Mouse (Mus musculus): ENCODE data around the gene Bbs10. TPM values are rescaled to one million over a fixed set of nuclear protein-coding genes. Genes with fewer than 3 reads are reported as not detected.
A peak's percentile ranks its signal among the peaks of the same experiment; 100 is the strongest.

Bbs10 gene
- 4.5 and 5.1 TPM in 2 replicates for polyA plus RNA-seq (2015; fragmentation: Nextera tagmentation; extraction: Ambion mirVana)

DNA sequence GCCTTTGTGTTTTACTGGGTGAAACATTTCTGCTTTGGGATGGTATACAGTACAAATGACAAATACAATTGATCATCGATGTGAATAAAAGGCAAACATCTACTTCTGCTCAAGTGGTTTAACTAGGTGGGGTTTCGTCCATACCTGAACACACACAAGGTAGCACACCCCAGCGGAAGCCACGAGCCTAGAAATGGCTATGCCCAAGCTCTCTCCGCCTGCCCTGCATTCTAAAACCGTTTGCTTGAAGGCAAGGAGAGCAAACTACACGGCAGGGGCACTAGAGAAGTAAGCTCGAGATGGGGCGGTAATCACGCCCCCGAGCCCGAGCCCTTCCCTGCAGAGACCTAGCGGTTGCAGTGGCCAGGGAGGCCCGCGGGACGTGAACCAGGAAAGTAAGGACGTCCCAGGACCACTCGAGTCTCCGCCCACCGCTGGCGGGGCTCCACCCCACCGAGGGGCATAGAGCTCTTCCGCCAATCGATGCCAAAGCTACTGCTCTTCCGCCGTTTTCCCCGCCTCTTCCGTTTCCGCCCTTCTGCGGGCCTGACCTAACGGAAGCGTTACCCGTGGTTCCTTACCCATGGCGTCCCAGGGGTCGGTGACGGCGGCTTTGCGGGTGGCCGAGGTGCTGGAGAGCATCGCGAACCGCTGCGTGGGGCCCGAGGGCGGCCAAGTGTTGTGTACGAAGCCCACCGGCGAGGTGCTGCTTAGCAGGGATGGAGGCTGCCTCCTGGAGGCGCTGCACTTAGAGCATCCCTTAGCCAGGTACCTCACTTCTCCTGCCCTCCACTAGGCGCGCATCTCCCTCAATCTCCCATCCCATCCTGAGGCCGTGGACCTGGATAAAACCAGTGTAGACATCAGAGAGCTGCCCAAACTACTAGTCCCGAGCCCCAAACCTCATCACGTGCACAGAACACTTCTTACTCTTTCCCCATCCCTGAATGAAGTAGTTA, at the start of gene Bbs10:
TSS of gene Bbs10 (plus strand) at position 540 of the 959 bp plus-strand sequence.
- 2% methylated on average over 54 of the region's 54 CpGs for WGBS
- Histone ChIP-seq H3K4me2 (peak within 1 kb of the TSS; percentile 64), H3K27ac (replicated peaks) (peak within 1 kb of the TSS; percentile 91), H3K27me3 (no peaks in the 10 kb centered on the region), H3K9ac (peak within 1 kb of the TSS; percentile 66), H3K4me1 (replicated peaks) (peaks cover 15% of the 10 kb centered on the region), H3K9me3 (no peaks in the 10 kb centered on the region), H3K4me3 (peak within 1 kb of the TSS; percentile 60), H3K36me3 (peaks cover under 1% of the 10 kb centered on the region; the same call in 1 of the 2 replicates)
- peak; percentile 99 for ATAC-seq (ENCODE audit: low FRiP score, low read depth)

DNA sequence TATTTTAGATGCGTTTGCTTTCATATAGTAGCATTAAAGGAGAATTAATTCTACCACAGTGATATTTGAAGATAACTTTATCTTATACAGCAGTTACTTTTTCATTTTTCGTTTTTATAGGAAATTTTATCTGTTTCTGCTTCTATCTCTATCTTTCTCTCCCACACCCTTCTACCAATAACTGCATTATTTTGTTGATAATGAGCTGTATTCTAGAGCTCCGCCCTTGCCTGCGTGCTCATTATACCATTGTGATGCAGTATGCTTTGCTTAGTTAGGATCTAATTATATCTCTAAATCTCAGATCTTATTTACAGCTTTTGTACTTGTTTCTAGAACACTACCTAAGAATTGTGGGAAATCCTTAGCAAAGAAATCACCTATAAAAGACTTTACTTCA, 48.3 kb upstream of the Bbs10 start:
- Histone ChIP-seq H3K4me3 (peak overlapping the region; percentile 18; the same call in 1 of the 2 replicates), H3K27me3 (no peaks in the 10 kb centered on the region), H3K9ac (no peak overlapping the region), H3K9me3 (no peaks in the 10 kb centered on the region), H3K4me2 (peak overlapping the region; percentile 40; the same call in 1 of the 2 replicates), H3K4me1 (replicated peaks) (peaks cover 11% of the 10 kb centered on the region; the same call in 1 of the 2 replicates), H3K36me3 (no peaks in the 10 kb centered on the region), H3K27ac (replicated peaks) (no peak overlapping the region)
- 79% methylated on average over 4 of the region's 4 CpGs for WGBS
- ATAC-seq (ENCODE audit: low FRiP score, low read depth), result no peak

DNA sequence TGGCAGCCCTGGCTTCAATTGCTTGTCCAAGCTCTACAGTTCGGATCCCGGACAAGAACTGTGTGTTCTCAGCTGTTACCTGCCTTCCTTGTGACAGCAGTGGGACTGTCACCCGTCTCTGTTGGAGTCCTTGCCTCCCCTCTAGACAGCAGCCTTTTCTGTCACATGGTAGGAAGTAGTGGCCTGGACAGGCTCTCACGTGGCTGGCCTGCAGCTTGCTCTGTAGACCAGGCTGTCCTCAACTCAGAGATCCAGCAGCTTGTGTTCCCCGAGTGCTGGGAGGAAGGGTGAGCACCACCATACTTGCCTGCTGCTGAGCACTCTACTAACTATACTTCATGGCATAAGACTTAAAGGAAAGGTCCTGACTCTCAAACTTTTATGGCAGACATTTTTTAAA, 46.8 kb upstream of the Bbs10 start:
- 0 out of 2 replicates have a peak, but pooled peaks have one; percentile 19 for ATAC-seq (ENCODE audit: low FRiP score, low read depth)
- no peaks in the 10 kb centered on the region for H3K27me3 ChIP-seq
- peaks cover 11% of the 10 kb centered on the region; the same call in 1 of the 2 replicates for H3K4me1 ChIP-seq (replicated peaks)
- H3K27ac ChIP-seq (replicated peaks), result no peak overlapping the region
- no peak overlapping the region for H3K4me3 ChIP-seq
- H3K4me2 ChIP-seq, result no peak overlapping the region
- no peaks in the 10 kb centered on the region for H3K9me3 ChIP-seq
- WGBS, result 79% methylated on average over 5 of the region's 5 CpGs
- no peaks in the 10 kb centered on the region for H3K36me3 ChIP-seq
- H3K9ac ChIP-seq, result no peak overlapping the region

DNA sequence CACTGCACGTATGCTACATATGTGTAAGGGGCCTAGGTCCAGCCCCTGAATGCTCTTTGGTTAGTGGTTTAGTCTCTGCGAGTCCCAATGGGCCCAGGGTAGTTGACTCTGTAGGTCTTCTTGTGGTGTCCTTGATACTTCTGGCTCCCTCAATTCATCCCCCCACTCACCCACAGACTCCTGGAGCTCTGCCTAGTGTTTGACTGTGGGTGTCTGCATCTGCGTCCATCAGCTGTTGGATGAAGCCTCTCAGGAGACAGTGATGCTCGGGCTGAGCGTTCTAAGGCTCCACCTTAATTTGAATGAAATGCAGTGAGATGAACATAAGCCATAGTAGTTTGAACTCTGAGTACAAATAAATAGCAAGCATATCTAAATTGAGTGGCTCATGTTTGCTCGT, 43.3 kb upstream of the Bbs10 start:
- Histone ChIP-seq H3K27me3 (no peaks in the 10 kb centered on the region), H3K4me1 (replicated peaks) (peaks cover 3% of the 10 kb centered on the region; the same call in 1 of the 2 replicates), H3K36me3 (no peaks in the 10 kb centered on the region), H3K27ac (replicated peaks) (no peak overlapping the region), H3K4me3 (no peak overlapping the region), H3K9me3 (no peaks in the 10 kb centered on the region), H3K9ac (no peak overlapping the region), H3K4me2 (no peak overlapping the region)
- no peak for ATAC-seq (ENCODE audit: low FRiP score, low read depth)
- 89% methylated on average over 6 of the region's 6 CpGs for WGBS

DNA sequence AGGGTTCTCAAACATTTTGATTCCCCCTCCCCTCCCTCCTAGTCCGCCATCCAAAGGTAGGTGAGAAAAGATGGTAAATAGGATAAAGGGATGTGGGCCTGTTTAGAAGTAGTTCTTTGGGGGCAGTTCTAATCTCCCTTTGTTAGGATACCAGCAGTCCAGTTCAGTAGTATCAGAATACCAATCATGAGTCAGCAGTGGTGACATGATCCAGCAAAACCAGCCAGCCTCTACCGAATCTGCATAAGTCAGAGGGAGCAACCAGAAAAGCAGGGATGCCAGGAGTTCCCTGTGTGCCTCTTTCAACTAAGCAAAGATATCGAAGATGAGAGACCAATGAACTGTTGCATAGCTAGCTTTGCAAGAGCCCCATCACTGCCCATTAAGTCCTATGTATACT, 42.3 kb upstream of the Bbs10 start:
- Histone ChIP-seq H3K9me3 (no peaks in the 10 kb centered on the region), H3K9ac (no peak overlapping the region), H3K27ac (replicated peaks) (no peak overlapping the region), H3K27me3 (no peaks in the 10 kb centered on the region), H3K4me2 (no peak overlapping the region), H3K4me3 (no peak overlapping the region), H3K4me1 (replicated peaks) (peaks cover 3% of the 10 kb centered on the region; the same call in 1 of the 2 replicates), H3K36me3 (no peaks in the 10 kb centered on the region)
- 97% methylated on average over 3 of the region's 3 CpGs for WGBS
- no peak for ATAC-seq (ENCODE audit: low FRiP score, low read depth)

DNA sequence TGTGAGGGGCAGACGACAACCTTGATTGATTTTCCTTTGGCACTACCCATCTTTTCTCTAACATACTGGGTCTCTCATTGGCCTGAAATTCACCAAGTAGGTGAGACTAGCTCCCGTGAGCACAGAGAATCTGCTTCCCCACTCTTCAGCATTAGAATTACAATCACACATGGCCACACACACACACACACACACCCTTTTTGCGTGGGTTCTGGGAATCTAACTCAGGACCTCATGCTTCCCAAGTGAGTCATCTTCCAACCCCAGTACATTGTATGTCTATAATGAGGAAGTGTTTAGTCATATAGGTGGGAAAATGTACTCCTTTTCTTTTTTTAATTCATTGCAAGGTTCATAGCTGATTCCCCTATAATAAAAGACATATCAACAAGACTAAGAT, 41.1 kb upstream of the Bbs10 start:
- no peak overlapping the region for H3K4me2 ChIP-seq
- 91% methylated on average over 3 of the region's 3 CpGs for WGBS
- H3K36me3 ChIP-seq, result no peaks in the 10 kb centered on the region

DNA sequence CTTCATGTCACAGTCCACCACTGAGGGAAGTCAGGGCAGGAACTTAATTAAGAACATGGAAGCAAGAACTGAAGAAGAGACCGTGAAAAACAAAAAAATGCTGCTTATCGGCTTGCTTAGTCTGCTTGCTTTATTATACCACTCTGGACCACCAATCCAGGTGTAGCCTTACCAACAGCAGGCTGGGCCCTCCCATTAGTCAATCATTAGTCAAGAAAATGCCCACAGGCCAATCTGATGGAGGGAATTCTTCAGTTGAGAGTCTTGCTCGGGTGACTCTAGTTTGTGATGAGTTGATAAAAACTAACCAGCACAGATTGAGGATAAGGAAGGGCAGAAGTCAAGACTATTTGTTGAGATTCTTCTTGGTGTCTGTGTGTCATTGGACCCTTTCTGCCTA, 40.2 kb upstream of the Bbs10 start:
- Histone ChIP-seq H3K27ac (replicated peaks) (no peak overlapping the region), H3K4me3 (no peak overlapping the region), H3K27me3 (no peaks in the 10 kb centered on the region), H3K36me3 (no peaks in the 10 kb centered on the region), H3K9me3 (no peaks in the 10 kb centered on the region), H3K4me1 (replicated peaks) (no peaks in the 10 kb centered on the region), H3K4me2 (no peak overlapping the region), H3K9ac (no peak overlapping the region)
- 97% methylated on average over 3 of the region's 3 CpGs for whole genome bisulfite sequencing
- ATAC-seq (ENCODE audit: low FRiP score, low read depth), result no peak

More for the DNA sequence above, 41.1 kb upstream of the Bbs10 start:
- no peak overlapping the region for H3K27ac ChIP-seq (replicated peaks)
- no peaks in the 10 kb centered on the region for H3K9me3 ChIP-seq
- no peaks in the 10 kb centered on the region for H3K27me3 ChIP-seq
- no peaks in the 10 kb centered on the region for H3K4me1 ChIP-seq (replicated peaks)
- no peak overlapping the region for H3K9ac ChIP-seq
- no peak for ATAC-seq (ENCODE audit: low FRiP score, low read depth)
- no peak overlapping the region for H3K4me3 ChIP-seq

DNA sequence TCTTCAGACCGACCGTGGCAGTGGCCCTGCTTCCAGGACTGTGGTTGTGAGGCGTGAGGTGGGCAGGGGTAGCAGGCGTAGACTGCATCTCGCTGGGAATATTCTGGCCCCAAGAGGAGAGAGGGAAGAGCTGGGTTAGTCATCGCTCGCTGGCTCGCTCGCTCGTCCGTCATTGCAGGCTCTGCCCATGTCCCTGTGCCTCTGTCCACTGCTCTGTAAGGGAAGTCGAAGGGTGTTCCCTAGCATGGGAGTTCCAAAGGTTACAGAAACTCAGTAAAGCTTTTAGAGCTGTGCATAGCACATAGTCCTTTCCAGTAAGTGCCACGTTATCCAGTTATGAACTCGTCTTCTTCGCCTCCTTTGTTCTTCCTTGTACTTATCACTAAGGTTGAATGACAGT, 26.8 kb upstream of the Bbs10 start:
- peaks cover 58% of the 10 kb centered on the region for H3K36me3 ChIP-seq
- H3K27ac ChIP-seq (replicated peaks), result no peak overlapping the region
- WGBS, result 85% methylated on average over 15 of the region's 15 CpGs
- ATAC-seq (ENCODE audit: low FRiP score, low read depth), result no peak
- H3K4me3 ChIP-seq, result no peak overlapping the region
- H3K9ac ChIP-seq, result no peak overlapping the region
- H3K4me2 ChIP-seq, result no peak overlapping the region
- H3K9me3 ChIP-seq, result no peaks in the 10 kb centered on the region
- H3K27me3 ChIP-seq, result no peaks in the 10 kb centered on the region
- H3K4me1 ChIP-seq (replicated peaks), result no peaks in the 10 kb centered on the region

DNA sequence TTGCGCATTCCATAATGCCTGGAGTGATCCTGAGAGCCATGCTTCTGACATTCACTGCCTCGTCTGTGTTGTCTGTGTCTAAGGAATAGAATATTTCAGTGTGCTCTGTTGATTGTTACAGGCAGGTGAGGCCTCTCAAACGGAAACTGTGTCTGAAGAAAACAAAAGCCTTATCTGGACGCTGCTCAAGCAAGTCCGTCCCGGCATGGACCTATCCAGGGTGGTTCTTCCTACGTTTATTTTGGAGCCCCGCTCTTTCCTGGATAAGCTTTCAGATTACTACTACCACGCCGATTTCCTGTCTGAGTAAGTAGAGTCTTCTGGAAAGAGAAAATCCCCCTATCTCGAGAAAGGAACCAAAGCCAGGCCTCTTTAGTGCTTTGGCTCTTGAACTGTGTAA, 25.6 kb upstream of the Bbs10 start:
- no peak overlapping the region for H3K4me3 ChIP-seq
- WGBS, result 80% methylated on average over 11 of the region's 11 CpGs

DNA sequence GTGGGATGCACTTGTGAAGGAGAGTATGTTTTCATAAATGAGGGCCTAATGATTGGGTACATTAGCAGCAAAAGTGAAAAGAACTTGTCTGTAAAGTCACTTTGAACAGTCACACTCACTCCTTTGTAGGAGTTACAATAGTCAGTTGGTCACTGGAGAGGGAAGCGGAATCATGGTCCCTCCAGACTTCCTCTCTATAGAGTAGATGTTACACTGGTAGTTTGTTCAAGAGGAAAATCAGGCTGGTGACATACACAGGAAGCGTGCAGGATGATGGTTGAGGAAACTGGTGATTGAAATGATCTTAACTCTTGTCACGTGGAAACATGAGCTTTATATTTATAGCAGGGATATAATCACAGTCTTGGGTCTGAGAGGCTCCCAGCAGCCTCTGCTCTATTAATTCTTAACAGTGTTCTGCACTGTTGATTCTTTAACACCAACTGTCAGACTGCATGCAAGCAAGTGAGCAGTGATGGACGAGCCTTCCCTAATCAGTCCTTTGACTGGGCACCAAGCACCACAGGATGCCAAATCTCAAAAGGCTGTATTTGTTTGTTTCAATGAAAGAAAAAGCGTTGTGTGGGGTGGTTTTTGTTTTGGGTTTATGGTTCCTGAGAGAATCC, 24.9 kb upstream of the Bbs10 start:
- H3K27me3 ChIP-seq, result no peaks in the 10 kb centered on the region
- no peak overlapping the region for H3K4me2 ChIP-seq
- no peak overlapping the region for H3K4me3 ChIP-seq
- no peak overlapping the region for H3K27ac ChIP-seq (replicated peaks)
- H3K4me1 ChIP-seq (replicated peaks), result no peaks in the 10 kb centered on the region
- H3K9ac ChIP-seq, result no peak overlapping the region
- ATAC-seq (ENCODE audit: low FRiP score, low read depth), result peak; percentile 75
- 23% methylated on average over 5 of the region's 5 CpGs for WGBS
- H3K36me3 ChIP-seq, result peaks cover 58% of the 10 kb centered on the region
- no peaks in the 10 kb centered on the region for H3K9me3 ChIP-seq

More for the DNA sequence above, 25.6 kb upstream of the Bbs10 start:
- Histone ChIP-seq H3K27ac (replicated peaks) (no peak overlapping the region), H3K4me1 (replicated peaks) (no peaks in the 10 kb centered on the region), H3K9me3 (no peaks in the 10 kb centered on the region), H3K4me2 (no peak overlapping the region), H3K36me3 (peaks cover 61% of the 10 kb centered on the region), H3K27me3 (no peaks in the 10 kb centered on the region), H3K9ac (no peak overlapping the region)
- ATAC-seq (ENCODE audit: low FRiP score, low read depth), result no peak

DNA sequence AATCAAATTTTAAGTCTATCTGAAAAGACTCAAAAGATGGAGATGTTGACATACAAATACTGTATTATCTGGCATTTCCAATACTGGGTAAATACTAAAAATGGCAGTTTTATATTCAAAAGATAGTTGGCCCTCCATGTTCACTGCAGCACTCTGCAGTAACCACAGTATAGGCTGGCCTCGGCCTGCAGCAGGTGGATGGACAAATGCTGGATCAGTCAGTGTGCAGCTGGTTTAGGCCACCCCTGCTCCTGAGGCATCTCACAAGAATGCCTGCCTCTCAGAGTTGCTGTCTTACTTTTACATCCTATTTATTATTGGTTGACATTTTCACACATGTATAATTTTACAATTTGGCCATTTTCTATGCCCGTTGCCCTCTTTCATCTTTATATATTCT, 22.7 kb upstream of the Bbs10 start:
- peaks cover 58% of the 10 kb centered on the region for H3K36me3 ChIP-seq
- H3K4me3 ChIP-seq, result no peak overlapping the region
- H3K27me3 ChIP-seq, result no peaks in the 10 kb centered on the region
- H3K4me1 ChIP-seq (replicated peaks), result no peaks in the 10 kb centered on the region
- H3K9me3 ChIP-seq, result no peaks in the 10 kb centered on the region
- H3K9ac ChIP-seq, result no peak overlapping the region
- H3K4me2 ChIP-seq, result no peak overlapping the region
- ATAC-seq (ENCODE audit: low FRiP score, low read depth), result no peak
- 88% methylated on average over 2 of the region's 2 CpGs for WGBS
- H3K27ac ChIP-seq (replicated peaks), result no peak overlapping the region

DNA sequence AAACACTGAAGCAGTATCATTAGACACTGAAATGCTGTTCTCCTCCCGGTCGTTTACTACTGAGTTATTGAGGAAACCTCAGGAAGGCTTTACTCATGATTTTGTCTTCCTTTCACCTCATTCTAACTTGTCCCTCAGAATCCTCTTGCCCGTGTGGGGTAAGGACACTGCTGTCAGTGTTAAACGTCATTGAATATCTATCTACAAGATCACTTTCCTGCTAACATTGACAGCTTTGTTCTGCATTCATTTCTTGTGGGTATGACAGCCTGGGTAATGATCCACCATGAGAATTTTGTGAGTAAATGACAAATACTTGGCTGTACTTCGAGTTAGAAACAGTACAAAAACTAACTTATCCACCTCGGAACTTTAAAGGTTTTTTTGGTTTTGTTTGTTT, 848 bp upstream of the Bbs10 start:
- peak overlapping the region; percentile 66; the same call in 1 of the 2 replicates for H3K9ac ChIP-seq
- H3K4me1 ChIP-seq (replicated peaks), result peaks cover 15% of the 10 kb centered on the region
- ATAC-seq (ENCODE audit: low FRiP score, low read depth), result no peak
- H3K36me3 ChIP-seq, result peaks cover 4% of the 10 kb centered on the region
- no peaks in the 10 kb centered on the region for H3K9me3 ChIP-seq
- peak overlapping the region; percentile 64 for H3K4me2 ChIP-seq
- 51% methylated on average over 6 of the region's 6 CpGs for WGBS
- peak overlapping the region; percentile 91 for H3K27ac ChIP-seq (replicated peaks)
- peak overlapping the region; percentile 60 for H3K4me3 ChIP-seq
- no peaks in the 10 kb centered on the region for H3K27me3 ChIP-seq
